Mouse (Mus musculus) frontal cortex, adult 2 months (tissue): ENCODE measurements around the gene Plekhg1. TPM values are rescaled to one million over a fixed set of nuclear protein-coding genes. Genes with fewer than 3 reads are reported as not detected.

Experiments used
- DNase-seq, 2 experiments: peaks; one replicate each; pipeline ENCODE4 v3.0.0; 2022; ENCODE audit warnings: low spot score in 1 of 2; ENCODE audit errors: extremely low spot score in 1 of 2
- polyA plus RNA-seq: library from polyadenylated mRNA; depleted of rRNA; stranded (reverse); fragments of >200 nt; gene quantifications from 2 replicates; pipeline ENCODE4 v1.2.3, GENCODE M21; 2012; rRNA removed

Plekhg1 gene
- polyA plus RNA-seq, result 5.7 and 6.4 TPM in 2 replicates

DNA sequence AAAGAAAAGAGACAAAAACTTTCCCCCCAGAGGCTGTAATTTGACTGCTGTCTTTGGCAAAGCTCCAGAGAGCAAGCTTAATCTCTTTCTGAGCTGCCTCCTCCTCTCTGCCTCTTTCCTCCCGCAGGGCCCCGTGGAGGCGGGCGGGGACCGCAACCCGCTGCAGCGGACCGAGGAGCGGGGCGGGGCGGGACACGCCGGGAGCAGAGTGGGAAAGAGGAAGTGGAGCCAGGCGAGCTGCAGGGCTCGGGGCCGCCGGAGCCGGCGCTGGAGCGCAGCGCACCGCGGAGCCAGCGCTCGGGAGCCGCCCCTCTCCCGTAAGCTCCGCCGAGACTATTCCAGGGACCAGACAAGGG is at the start of gene Plekhg1:
Plekhg1 (plus strand) TSS at position 217 of the 356 bp plus-strand sequence.
- DNase-seq, result peak in 1 of 2 experiments; percentile 57

DNA sequence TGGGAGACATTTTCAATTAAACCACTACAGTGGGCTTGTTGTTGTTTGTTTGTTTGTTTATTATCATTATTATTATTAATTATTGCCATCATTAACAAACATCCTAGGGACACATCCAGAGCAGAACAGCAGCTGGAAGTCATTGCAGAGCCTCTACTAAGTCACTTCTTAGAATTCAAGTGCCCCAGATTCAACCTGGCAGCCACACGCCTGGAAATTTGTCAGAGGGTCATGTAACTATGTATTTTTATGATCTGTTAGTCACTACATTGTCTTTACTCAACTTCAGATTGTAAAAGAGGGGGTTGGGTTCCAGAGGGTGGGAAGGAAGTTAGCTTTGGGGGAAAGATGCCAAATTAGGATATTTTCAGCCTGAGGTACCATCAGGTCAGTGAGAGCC is 47.4 kb upstream of the Plekhg1 start:
- no peak for DNase-seq

DNA sequence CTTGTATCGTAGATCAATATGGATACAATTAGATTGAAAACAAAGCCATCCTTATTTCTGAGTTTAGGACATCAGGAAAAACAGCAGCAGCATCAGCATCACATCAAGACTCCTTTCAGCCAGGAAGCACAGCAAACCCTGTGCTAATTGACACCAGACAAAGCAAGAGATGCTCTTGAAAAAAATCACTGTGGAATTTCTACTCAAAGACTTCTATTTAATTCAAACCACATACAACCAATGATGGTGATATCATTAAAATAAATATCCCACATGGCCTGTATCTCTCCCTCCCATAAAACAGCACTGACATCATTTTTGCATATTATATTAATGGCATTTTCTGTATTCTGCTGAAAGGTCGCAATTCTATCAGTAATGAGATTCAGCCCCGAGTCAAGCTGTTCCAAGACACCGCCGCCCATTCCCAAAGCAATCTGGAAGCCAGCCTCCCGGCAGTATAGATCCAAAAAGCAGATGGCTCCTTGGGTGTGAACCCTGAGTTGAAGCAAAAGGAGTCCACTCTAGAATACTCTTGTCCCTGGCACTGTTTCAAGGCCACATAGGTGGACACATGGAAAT is 46.4 kb upstream of the Plekhg1 start:
- DNase-seq, result no peak

DNA sequence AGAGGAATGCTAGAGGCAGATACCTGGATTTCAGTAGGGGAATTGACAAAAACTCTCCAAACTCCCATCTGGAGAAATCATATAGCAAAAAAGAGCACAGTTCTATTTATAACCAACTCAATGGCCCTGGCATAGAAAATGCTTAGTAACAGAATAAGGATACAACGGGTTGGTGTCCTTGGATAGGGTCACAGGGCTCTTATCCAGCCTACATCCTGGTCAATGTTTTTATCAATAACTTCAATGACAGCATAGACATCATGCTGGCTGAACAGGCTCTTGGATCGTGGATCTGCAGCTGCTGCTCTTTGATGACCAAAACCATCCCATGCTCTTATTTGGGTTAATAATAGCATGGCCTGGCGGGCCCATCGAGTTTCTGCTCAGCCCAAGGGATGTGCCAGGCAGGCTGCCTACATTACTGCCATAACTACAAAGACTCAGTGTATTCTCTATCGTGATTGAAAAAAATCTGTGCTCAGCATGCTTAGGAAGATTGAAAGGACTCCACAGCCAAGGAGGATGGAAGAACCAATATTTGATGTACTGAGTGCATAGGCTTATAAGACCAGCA is 44.7 kb upstream of the Plekhg1 start:
- no peak for DNase-seq

- DNase-seq, result peak; percentile 33 to 60
Observed at GRCm38 (mm10) chr10:3696727-3697348, 43.3 kb upstream of the Plekhg1 start.

DNA sequence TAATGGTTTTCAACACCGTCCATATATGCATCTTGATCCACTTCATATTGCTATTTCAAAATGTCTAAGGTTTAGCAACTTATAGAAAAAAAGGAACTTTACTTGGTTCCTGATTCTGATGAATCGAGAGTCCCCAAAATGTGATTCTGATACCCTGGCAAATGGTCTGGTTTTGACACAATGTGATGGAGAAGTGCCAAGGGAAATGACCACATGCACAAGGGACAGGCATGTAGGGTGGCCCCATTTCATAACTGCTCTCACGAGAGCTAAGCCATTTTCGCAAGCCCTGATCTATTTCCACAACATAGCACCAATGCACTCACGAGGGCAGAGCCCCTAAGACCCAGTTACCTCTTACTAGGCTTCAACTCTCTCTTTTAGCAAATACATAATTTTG is 42.7 kb upstream of the Plekhg1 start:
- no peak for DNase-seq

DNA sequence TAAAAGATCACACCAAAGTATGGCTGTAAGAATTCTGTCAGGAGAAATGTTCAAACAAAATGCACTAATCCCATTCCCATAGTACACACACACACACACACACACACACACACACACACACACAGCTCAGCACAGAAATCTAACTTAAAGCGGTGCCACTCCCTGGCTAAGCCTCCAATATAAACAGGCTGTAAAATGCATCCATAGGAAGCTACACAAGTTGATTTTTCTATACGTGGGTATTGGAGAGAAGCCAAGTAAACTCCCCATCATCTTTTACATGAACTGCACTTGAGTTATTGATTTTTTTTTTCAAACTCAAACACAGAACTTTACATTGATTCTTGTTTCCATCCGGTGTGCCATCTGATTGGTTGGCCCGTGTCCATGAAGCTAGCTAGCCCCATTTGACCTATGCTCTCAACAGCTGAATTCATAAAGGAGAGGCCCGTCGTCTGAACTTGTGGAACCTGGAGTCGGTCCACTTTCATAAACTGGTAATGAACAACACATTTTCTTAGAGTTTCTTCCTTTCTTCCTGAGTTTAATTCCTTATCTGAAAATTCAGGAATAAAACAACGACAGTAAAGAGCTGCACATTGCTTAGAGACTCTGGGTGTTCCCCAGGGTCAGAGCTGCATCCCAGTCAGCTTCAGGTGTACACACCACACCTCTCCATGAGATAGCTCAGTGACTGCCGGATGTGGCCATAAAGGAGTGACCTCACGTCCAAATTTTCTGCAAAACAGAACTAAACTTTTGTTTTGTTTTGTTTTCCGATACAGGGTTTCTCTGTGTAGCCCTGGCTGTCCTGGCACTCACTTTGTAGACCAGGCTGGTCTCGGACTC is 39.7 kb upstream of the Plekhg1 start:
- DNase-seq, result no peak

DNA sequence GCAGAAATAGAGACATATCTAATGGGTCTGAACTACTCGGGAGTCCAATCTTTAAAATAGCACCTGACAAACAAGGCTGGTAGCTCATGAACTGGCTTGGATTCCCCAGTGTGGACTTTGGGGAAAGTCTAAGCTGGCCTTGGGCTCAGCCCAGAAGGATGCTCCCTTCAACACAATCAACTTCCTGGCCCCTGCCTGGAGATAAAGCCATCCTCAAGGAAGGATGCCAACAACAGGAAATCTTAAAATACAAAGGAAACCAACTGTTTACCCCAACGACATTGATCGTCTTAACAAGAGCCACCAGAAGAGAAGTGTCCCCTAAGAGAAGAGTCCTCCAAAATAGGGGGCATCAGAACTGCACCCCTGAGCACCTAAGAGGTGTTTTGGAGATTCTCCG is 38.3 kb upstream of the Plekhg1 start:
- DNase-seq, result no peak

DNA sequence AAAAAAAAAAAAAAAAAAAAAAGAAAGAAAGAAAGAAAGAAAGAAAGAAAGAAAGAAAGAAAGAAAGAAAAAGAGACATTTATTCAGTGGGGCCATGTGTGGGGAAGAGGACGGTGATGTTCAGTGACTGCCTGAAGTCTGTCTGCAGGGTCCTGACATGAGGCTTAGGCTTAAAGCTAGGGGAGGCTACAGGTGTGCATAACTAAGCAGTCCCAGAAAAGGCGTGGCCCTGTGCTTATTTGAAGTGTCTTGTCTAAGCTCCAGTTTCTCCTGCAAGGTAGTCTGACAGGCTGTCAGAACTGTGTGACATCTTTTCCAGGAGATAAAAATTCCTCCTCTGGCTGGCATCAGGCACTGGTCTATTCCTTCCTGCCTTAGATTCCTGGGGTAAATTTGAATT is 37.6 kb upstream of the Plekhg1 start:
- no peak for DNase-seq

DNA sequence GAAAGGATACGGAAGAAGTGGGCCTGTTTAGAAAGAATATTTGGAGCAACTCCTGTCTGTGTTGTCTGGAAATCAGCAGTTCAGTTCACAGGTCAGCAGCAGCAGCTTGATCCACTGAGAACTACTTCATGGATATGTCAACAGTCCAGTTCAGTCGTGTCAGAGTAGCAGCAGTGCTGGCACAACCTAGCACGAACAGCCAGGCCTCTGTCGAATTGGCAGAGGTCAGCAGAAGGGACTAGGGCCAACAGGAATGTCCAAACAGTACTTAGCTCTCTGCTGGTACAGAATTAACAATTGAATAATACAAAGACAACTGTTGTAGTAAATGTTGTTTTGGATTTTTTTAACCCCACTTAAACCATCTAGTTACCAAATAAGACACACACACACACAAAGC is 33.9 kb upstream of the Plekhg1 start:
- DNase-seq, result peak in 1 of 2 experiments; percentile 17

DNA sequence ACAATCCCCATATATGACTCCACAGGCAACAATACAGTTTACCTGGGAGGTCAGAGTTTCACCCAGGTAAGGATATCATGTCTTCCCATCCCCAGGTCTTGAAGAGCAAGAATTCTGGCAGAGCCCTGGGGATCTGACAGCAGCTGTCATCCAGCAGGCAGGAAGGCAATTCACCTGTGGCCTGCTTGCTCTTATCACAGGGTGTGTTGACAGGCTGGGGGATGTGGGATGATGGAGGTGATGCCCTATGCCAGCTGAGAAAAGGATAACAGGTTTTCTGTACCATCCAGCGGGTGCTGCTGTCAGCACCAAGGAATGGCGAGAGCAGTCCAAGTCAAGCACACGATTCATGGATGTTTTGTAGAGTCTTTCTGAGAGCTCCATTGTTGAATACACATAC is 30.1 kb upstream of the Plekhg1 start:
- no peak for DNase-seq

GRCm38 (mm10) chr10:3715302-3715943 is 24.7 kb upstream of the Plekhg1 start:
- DNase-seq, result no peak

GRCm38 (mm10) chr10:3718021-3718865 is 21.9 kb upstream of the Plekhg1 start:
- DNase-seq, result peak in 1 of 2 experiments; percentile 36

- DNase-seq, result no peak
Observed at GRCm38 (mm10) chr10:3720296-3720695, 19.9 kb upstream of the Plekhg1 start.

GRCm38 (mm10) chr10:3722339-3722738 is 17.8 kb upstream of the Plekhg1 start:
- DNase-seq, result no peak

DNA sequence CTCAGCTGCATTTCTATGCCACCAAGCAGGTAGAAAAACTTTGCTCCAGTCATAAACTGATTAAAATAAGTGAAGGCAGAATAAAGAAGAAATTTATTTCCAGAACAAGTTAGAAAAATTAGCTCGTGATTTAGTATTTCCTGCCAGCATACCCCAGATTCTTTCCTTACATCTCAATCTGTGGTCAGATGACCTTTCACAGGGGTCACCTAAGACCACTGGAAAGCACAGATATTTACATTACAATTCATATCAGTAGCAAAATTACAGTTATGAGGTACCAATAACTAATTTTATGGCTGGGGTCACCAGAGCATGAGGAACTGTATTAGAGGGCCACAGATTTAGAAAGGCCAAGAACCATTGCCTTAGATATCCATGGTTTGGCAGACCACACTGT is 15.5 kb upstream of the Plekhg1 start:
- DNase-seq, result no peak

DNA sequence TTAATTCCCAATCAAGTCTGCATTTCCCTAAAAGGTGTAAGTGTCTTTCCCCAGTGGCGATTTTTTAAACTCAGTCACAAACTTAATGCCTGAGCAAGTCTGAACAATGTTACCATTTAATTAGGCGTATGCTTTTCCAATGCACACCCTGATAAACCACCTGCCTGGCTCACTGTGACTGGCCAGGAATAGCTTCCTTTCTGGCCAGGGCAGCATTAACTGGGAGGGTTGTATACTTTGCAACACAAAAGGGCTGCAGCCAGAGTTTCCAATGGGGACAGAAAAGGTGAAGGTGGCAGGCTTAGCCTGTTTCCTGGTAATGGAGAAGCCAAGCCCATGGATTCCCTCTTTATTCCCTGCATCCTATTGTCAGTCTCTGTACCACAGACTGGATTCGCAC is 10.5 kb upstream of the Plekhg1 start:
- no peak for DNase-seq

GRCm38 (mm10) chr10:3730314-3730713 is 9.8 kb upstream of the Plekhg1 start:
- no peak for DNase-seq

DNA sequence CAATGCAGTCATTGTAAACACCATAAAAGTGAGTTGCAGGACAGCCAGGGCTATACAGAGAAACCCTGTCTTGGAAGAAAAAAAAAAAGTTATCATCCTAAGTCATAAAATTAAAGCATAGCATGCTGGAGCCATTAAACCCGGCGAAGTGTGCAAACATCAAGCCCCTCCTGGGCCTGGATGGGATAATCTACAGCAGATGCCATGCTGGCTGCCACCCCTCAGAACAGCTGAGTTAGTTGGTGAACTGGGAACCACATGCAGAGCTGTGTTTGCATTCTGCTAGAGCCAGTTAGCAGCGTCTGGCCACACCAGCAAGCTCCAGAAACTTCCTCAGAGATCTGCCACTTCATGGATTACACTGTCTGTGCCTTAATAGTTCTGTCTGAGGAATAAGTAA is 3.1 kb upstream of the Plekhg1 start:
- no peak for DNase-seq
